Mouse (Mus musculus) embryonic facial prominence, embryonic 10.5 days (tissue): Measurements from ENCODE around the gene Cdkal1. TPM values are rescaled to one million over a fixed set of nuclear protein-coding genes. Genes with fewer than 3 reads are reported as not detected.
A peak's percentile ranks its signal among the peaks of the same experiment; 100 is the strongest.

Experiments
- DNase-seq: peaks from one replicate; pipeline ENCODE4 v3.0.0-alpha.2; 2017; ENCODE audit warnings: low spot score
- H3K27ac ChIP-seq: fragments of 300-500 bp; sonication (generic); replicated peaks from 2 replicates; pipeline ENCODE4 v1.5.1; 2016; ENCODE audit warnings: mild to moderate bottlenecking
- H3K27me3 ChIP-seq: fragments of 300-500 bp; sonication (generic); replicated peaks from 2 replicates; pipeline ENCODE4 v1.6.1; 2016; ENCODE audit warnings: low read depth, mild to moderate bottlenecking; ENCODE audit not compliant: poor library complexity, severe bottlenecking
- H3K36me3 ChIP-seq: fragments of 300-500 bp; sonication (generic); replicated peaks from 2 replicates; pipeline ENCODE4 v1.6.1; 2016; ENCODE audit warnings: mild to moderate bottlenecking, moderate library complexity
- H3K4me1 ChIP-seq: fragments of 300-500 bp; sonication (generic); 2 replicates; pipeline ENCODE4 v1.6.1; 2016
- H3K4me3 ChIP-seq: fragments of 300-500 bp; sonication (generic); 2 replicates; pipeline ENCODE4 v1.5.1; 2016; ENCODE audit warnings: mild to moderate bottlenecking, moderate library complexity
- H3K9me3 ChIP-seq: fragments of 300-500 bp; sonication (generic); 2 replicates; pipeline ENCODE4 v1.6.1; 2016; ENCODE audit warnings: mild to moderate bottlenecking
- WGBS: fragments of 180-500 bp; shearing (Covaris S2); methylation state at CpG from one replicate; pipeline ENCODE4 v1.1.7; 2016; 5-methylcytosine and 5-hydroxymethylcytosine counted together
- polyA plus RNA-seq: library from polyadenylated mRNA; unstranded; fragments of >200 nt; fragmentation: Nextera tagmentation; extraction: Ambion mirVana; gene quantifications from 2 replicates; pipeline ENCODE4 v1.2.1, GENCODE M21; 2016

Cdkal1 gene
- polyA plus RNA-seq, 1 experiment from 2014 or later: 35.2 TPM

GRCm38 (mm10) chr13:29483950-29484349, 371.5 kb downstream of the Cdkal1 start:
- H3K9me3 ChIP-seq: no peaks in the 10 kb centered on the region
- H3K4me3 ChIP-seq: no peak overlapping the region
- H3K4me1 ChIP-seq: 0 out of 2 replicates have a peak, but pooled peaks cover 8% of the 10 kb centered on the region
- no peaks in the 10 kb centered on the region for H3K27me3 ChIP-seq
- 82% methylated on average over 3 of the region's 3 CpGs for WGBS
- H3K36me3 ChIP-seq: no peaks in the 10 kb centered on the region
- no peak overlapping the region for H3K27ac ChIP-seq
- DNase-seq: no peak

GRCm38 (mm10) chr13:29482147-29482863, 373.2 kb downstream of the Cdkal1 start:
- Histone ChIP-seq H3K27me3 (no peaks in the 10 kb centered on the region), H3K27ac (no peak overlapping the region), H3K4me1 (0 out of 2 replicates have a peak, but pooled peaks cover 8% of the 10 kb centered on the region), H3K9me3 (no peaks in the 10 kb centered on the region), H3K4me3 (no peak overlapping the region), H3K36me3 (no peaks in the 10 kb centered on the region)
- WGBS: 86% methylated on average over 9 of the region's 9 CpGs
- no peak for DNase-seq

DNA sequence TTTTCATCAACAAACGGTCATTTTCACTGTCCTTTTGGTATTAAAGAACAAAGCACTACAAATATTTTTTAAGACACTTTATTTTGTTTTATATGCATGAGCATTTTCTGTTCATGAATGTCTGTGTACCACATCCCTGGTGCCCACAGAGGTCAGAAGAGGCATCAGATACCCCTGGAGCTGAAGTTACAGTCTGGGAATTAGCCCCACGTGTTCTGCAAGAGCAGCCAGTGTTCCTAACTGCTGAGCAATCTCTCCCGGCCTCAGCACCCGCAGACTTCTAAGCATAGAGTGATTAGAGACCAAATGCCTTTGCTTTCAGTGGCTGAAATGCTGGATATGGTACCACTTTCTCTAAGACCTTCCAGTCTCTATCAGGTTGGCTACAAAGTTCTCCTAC, 379.1 kb downstream of the Cdkal1 start:
- no peaks in the 10 kb centered on the region; the same call in 1 of the 2 replicates for H3K36me3 ChIP-seq
- H3K27ac ChIP-seq: no peak overlapping the region
- WGBS: 71% methylated on average over 4 of the region's 4 CpGs
- H3K4me1 ChIP-seq: 0 out of 2 replicates have a peak, but pooled peaks cover 2% of the 10 kb centered on the region
- no peaks in the 10 kb centered on the region for H3K9me3 ChIP-seq
- no peak for DNase-seq
- no peaks in the 10 kb centered on the region for H3K27me3 ChIP-seq
- no peak overlapping the region for H3K4me3 ChIP-seq

DNA sequence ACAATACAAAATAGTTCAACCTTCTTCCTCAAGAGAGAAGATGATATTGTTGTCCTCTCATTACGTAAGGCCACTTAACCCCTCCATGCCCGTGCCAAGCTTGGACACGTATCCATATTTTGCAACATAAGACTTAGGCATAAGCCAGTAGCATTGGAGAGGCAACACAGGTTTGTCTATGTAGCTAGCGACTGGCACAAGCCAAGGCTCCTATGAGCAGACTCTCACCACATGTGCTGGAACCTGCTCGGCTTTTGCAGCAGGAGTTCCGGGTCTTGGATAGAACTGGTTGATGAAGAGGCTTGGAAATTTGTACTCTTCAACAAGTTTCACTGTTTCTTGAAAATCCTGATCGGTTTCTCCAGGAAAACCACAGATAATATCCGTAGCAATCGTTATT, 381.2 kb downstream of the Cdkal1 start:
- Histone ChIP-seq H3K27ac (no peak overlapping the region), H3K4me1 (0 out of 2 replicates have a peak, but pooled peaks cover 2% of the 10 kb centered on the region), H3K4me3 (no peak overlapping the region), H3K9me3 (no peaks in the 10 kb centered on the region), H3K27me3 (no peaks in the 10 kb centered on the region), H3K36me3 (no peaks in the 10 kb centered on the region; the same call in 1 of the 2 replicates)
- no peak for DNase-seq
- WGBS: 95% methylated on average over 9 of the region's 9 CpGs

GRCm38 (mm10) chr13:29473779-29474178, 381.7 kb downstream of the Cdkal1 start:
- no peak for DNase-seq
- Histone ChIP-seq H3K4me3 (no peak overlapping the region), H3K4me1 (0 out of 2 replicates have a peak, but pooled peaks cover 2% of the 10 kb centered on the region), H3K27ac (no peak overlapping the region), H3K9me3 (no peaks in the 10 kb centered on the region), H3K36me3 (no peaks in the 10 kb centered on the region; the same call in 1 of the 2 replicates), H3K27me3 (no peaks in the 10 kb centered on the region)
- 96% methylated on average over 1 of the region's 1 CpGs for WGBS

DNA sequence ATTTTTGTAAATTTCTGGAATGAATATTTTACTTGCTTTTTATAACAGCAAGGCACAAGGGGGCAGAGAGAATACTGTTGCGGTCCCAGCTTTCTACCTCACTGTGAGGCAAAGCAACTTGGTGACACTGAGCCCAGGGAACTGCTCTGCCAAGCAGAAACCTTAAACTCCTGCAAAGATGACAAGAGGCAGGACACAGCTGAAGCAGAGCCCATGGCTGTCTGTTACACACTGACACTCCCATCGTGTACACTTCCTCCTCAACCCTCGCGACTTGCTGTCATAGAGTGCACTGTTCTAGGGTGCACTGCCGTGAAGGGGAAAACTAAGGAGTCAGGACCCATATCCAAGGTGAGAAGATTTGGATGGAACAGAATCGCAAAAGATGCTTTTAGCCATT, 393.2 kb downstream of the Cdkal1 start:
- Histone ChIP-seq H3K27ac (no peak overlapping the region), H3K4me1 (peaks cover 6% of the 10 kb centered on the region; the same call in 1 of the 2 replicates), H3K9me3 (no peaks in the 10 kb centered on the region), H3K36me3 (no peaks in the 10 kb centered on the region), H3K4me3 (no peak overlapping the region), H3K27me3 (no peaks in the 10 kb centered on the region)
- 91% methylated on average over 6 of the region's 6 CpGs for WGBS
- no peak for DNase-seq

- H3K27ac ChIP-seq: no peak overlapping the region
- DNase-seq: no peak
Observed at GRCm38 (mm10) chr13:29460741-29461140, 394.7 kb downstream of the Cdkal1 start.

DNA sequence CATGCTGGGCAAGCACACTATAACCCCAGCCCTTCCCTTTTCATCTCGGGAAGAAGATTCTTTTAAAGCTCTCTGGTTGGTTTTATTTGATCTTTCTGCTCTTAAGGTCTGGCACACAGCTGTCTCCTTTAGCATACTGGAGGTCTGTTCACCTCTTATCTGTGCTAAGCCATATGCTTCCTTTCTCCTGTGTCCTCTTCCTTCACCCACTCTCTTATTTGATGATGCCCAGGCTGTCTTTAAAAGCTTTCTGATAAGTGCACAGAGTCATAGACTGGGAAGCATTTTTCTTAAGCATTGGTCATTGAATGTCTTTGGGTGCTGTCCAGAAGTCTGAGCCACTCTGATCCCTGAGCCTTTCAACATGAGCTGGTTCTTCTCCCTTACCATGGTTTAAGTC, 397.1 kb downstream of the Cdkal1 start:
- WGBS: 74% methylated on average over 1 of the region's 1 CpGs
- Histone ChIP-seq H3K27me3 (no peaks in the 10 kb centered on the region), H3K27ac (no peak overlapping the region), H3K4me3 (no peak overlapping the region), H3K36me3 (no peaks in the 10 kb centered on the region), H3K9me3 (no peaks in the 10 kb centered on the region), H3K4me1 (peaks cover 6% of the 10 kb centered on the region; the same call in 1 of the 2 replicates)
- DNase-seq: no peak

More at GRCm38 (mm10) chr13:29460741-29461140, 394.7 kb downstream of the Cdkal1 start:
- Histone ChIP-seq H3K4me1 (peaks cover 6% of the 10 kb centered on the region; the same call in 1 of the 2 replicates), H3K27me3 (no peaks in the 10 kb centered on the region), H3K36me3 (no peaks in the 10 kb centered on the region), H3K9me3 (no peaks in the 10 kb centered on the region), H3K4me3 (no peak overlapping the region)
- WGBS: 56% methylated on average over 5 of the region's 5 CpGs

- no peak for DNase-seq
- peaks cover 16% of the 10 kb centered on the region for H3K4me1 ChIP-seq
- no peaks in the 10 kb centered on the region for H3K27me3 ChIP-seq
- H3K4me3 ChIP-seq: no peak overlapping the region
- H3K27ac ChIP-seq: 0 out of 2 replicates have a peak overlapping the region, but pooled peaks have one; percentile 26
- WGBS: 67% methylated on average over 2 of the region's 2 CpGs
- no peaks in the 10 kb centered on the region for H3K36me3 ChIP-seq
- H3K9me3 ChIP-seq: no peaks in the 10 kb centered on the region
Observed at GRCm38 (mm10) chr13:29437067-29437466, 418.4 kb downstream of the Cdkal1 start.

- 68% methylated on average over 4 of the region's 4 CpGs for WGBS
Observed at GRCm38 (mm10) chr13:29434726-29435125, 420.7 kb downstream of the Cdkal1 start.

DNA sequence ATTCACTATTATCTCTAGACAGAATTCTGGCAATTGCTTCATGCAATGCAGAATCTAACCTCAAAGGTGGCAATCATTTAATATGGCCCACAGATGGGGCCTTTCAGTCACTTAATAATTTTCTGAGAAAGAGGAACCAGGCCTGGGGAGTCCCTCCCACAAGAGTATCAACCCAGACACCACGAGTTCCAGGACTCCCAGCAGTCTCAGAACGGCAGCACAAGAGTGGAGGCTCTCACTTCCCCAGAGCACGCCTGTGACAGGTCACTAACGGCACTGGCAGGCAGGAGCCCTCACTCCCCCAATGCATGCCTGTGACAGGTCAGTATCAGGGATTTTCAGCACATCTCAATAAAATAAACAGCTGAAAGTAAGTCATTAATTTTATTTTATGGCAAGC, 424.6 kb downstream of the Cdkal1 start:
- 45% methylated on average over 4 of the region's 4 CpGs for WGBS
- Histone ChIP-seq H3K4me1 (peaks cover 14% of the 10 kb centered on the region), H3K4me3 (no peak overlapping the region), H3K27ac (no peak overlapping the region), H3K36me3 (0 out of 2 replicates have a peak, but pooled peaks cover 3% of the 10 kb centered on the region), H3K27me3 (no peaks in the 10 kb centered on the region), H3K9me3 (no peaks in the 10 kb centered on the region)
- DNase-seq: no peak

More at GRCm38 (mm10) chr13:29434726-29435125, 420.7 kb downstream of the Cdkal1 start:
- Histone ChIP-seq H3K9me3 (no peaks in the 10 kb centered on the region), H3K4me1 (peaks cover 21% of the 10 kb centered on the region), H3K27ac (no peak overlapping the region), H3K4me3 (no peak overlapping the region), H3K36me3 (0 out of 2 replicates have a peak, but pooled peaks cover 3% of the 10 kb centered on the region), H3K27me3 (no peaks in the 10 kb centered on the region)
- DNase-seq: no peak

- WGBS: 65% methylated on average over 4 of the region's 4 CpGs
- H3K9me3 ChIP-seq: no peaks in the 10 kb centered on the region
- no peaks in the 10 kb centered on the region for H3K27me3 ChIP-seq
- no peak overlapping the region for H3K4me3 ChIP-seq
- H3K36me3 ChIP-seq: 0 out of 2 replicates have a peak, but pooled peaks cover 3% of the 10 kb centered on the region
- H3K4me1 ChIP-seq: peaks cover 14% of the 10 kb centered on the region
- no peak for DNase-seq
- peak overlapping the region; percentile 40 for H3K27ac ChIP-seq
Observed at GRCm38 (mm10) chr13:29429877-29430276, 425.6 kb downstream of the Cdkal1 start.

DNA sequence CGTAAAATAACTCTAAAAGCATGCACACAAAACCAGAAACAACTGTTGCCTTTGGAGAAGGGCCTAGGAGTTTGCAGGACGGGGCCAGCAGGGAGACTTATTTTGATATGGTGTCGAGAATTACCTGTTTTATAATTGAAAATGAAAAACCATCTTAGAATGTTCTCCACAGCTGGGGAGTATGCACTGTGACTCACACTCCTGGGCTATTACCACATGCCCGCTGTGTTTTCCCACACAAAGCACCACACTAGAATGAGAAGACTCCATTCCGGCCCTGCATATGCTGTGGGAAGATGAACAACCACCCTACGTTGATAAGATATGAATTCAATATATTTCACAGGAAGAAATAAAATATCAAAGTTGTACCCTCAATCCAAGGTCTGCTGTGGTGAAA, 426.3 kb downstream of the Cdkal1 start:
- Histone ChIP-seq H3K27me3 (no peaks in the 10 kb centered on the region), H3K4me1 (peaks cover 10% of the 10 kb centered on the region), H3K9me3 (no peaks in the 10 kb centered on the region), H3K4me3 (no peak overlapping the region), H3K36me3 (0 out of 2 replicates have a peak, but pooled peaks cover 3% of the 10 kb centered on the region), H3K27ac (no peak overlapping the region)
- no peak for DNase-seq
- 92% methylated on average over 6 of the region's 6 CpGs for WGBS
